Mouse (Mus musculus) kidney, embryonic 16.5 days (tissue): ENCODE measurements around the gene Gpr83. TPM values are rescaled to one million over a fixed set of nuclear protein-coding genes. Genes with fewer than 3 reads are reported as not detected.
A peak's percentile ranks its signal among the peaks of the same experiment; 100 is the strongest.

ENCODE experiments used
- ATAC-seq: fragments of 200-750 bp; cut with Nextera tagmentation; 2 replicates; pipeline ENCODE4 v1.8.0; 2017; ENCODE audit warnings: moderate TSS enrichment; ENCODE audit not compliant: low FRiP score, low TSS enrichment
- H3K27ac ChIP-seq: fragments of 300-500 bp; sonication (generic); 2 replicates; pipeline ENCODE4 v1.5.1; 2014; ENCODE audit warnings: low read length
- H3K27me3 ChIP-seq: fragments of 300-500 bp; sonication (generic); 2 replicates; pipeline ENCODE4 v1.6.1; 2014; ENCODE audit warnings: low read length, control low read depth, mixed read lengths; ENCODE audit not compliant: insufficient read depth
- H3K36me3 ChIP-seq: fragments of 300-500 bp; sonication (generic); 2 replicates; pipeline ENCODE4 v1.6.1; 2014; ENCODE audit warnings: low read length, control low read depth, mixed read lengths; ENCODE audit not compliant: insufficient read depth
- H3K4me1 ChIP-seq: fragments of 300-500 bp; sonication (generic); 2 replicates; pipeline ENCODE4 v1.6.1; 2014; ENCODE audit warnings: low read length, control low read depth, mixed read lengths; ENCODE audit not compliant: insufficient read depth
- H3K4me2 ChIP-seq: fragments of 300-500 bp; sonication (generic); replicated peaks from 2 replicates; pipeline ENCODE4 v1.6.1; 2014; ENCODE audit warnings: low read depth, low read length
- H3K4me3 ChIP-seq: fragments of 300-500 bp; sonication (generic); 2 replicates; pipeline ENCODE4 v1.5.1; 2014; ENCODE audit warnings: mild to moderate bottlenecking, low read length
- H3K9ac ChIP-seq: fragments of 300-500 bp; sonication (generic); replicated peaks from 2 replicates; pipeline ENCODE4 v1.6.1; 2014; ENCODE audit warnings: low read length
- H3K9me3 ChIP-seq: fragments of 300-500 bp; sonication (generic); 2 replicates; pipeline ENCODE4 v1.6.1; 2016; ENCODE audit warnings: low read length, control low read depth
- WGBS: fragments of 180-500 bp; shearing (Covaris S2); extraction: QIAGEN DNeasy Blood & Tissue Kit; methylation state at CpG from one replicate; pipeline ENCODE4 v1.1.7; 2014; 5-methylcytosine and 5-hydroxymethylcytosine counted together
- polyA plus RNA-seq: library from polyadenylated mRNA; unstranded; fragments of >200 nt; fragmentation: Nextera tagmentation; extraction: Ambion mirVana; gene quantifications from 2 replicates; pipeline ENCODE4 v1.2.1, GENCODE M21; 2015

The Gpr83 gene
- polyA plus RNA-seq, 1 experiment from 2014 or later = 0.49 TPM

DNA sequence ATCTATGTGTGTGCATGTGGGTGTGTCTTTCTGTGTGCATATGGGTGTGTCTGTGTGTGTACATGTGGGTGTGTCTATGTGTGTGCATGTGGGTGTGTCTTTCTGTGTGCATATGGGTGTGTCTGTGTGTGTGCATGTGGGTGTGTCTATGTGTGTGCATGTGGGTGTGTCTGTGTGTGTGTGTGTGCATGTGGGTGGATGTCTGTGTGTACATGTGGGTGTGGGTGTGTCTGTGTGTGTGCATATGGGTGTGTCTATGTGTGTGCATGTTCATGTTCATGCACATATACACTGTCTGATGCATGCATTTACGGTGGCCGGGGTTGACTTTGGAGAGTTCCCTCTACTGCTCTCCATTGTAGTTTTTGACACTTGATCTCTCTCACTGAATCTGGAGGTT lies 57.7 kb downstream of the Gpr83 start:
- H3K36me3 ChIP-seq = no peaks in the 10 kb centered on the region
- H3K27me3 ChIP-seq = no peaks in the 10 kb centered on the region
- no peak overlapping the region for H3K27ac ChIP-seq
- H3K4me2 ChIP-seq = no peak overlapping the region
- ATAC-seq = 0 out of 2 replicates have a peak, but pooled peaks have one; percentile 31
- H3K9ac ChIP-seq = no peak overlapping the region
- no peaks in the 10 kb centered on the region for H3K9me3 ChIP-seq
- H3K4me3 ChIP-seq = no peak overlapping the region
- peaks cover 14% of the 10 kb centered on the region for H3K4me1 ChIP-seq
- WGBS = 72% methylated on average over 2 of the region's 2 CpGs

DNA sequence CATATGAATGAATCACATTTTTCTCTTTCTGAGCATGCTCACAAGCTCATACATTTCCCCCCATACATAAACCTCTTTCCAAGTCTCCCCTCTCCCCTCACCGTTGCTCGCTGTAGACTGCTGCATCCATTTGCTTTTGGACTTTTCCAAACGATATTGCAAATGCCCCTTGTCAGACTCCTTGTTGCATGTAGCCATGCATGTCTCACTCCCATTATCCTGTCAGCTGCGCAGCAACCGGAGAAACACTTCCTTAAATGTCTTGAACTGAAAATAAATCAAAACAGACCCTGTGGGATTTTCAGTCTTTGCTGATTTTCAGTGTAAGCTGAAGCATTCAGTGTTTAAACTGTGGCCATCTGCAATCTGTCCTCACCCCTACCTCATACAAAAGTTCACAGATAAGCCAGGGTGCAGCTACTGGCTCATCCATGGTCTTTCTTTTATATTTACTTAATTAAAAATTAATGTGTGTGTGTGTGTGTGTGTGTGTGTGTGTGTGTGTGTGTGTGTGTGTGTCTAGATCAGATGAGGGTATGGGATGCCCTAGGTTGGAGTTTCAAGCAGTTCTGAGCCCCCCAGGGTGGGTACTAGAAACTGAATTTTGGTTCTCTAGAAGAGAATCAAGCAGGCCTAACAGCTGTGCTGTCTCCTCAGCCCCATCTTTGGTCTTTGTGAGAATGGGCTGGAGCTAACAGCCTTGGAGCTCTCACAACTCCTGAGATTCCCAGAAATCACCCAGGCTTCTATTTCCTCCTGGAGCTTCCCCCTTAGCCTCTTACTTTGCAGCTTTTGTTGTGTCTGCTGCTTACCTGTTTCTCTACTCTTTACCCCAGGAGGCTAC lies 59.0 kb downstream of the Gpr83 start:
- WGBS = 9% methylated on average over 5 of the region's 5 CpGs
- no peaks in the 10 kb centered on the region for H3K9me3 ChIP-seq
- no peaks in the 10 kb centered on the region for H3K36me3 ChIP-seq
- H3K27me3 ChIP-seq = no peaks in the 10 kb centered on the region
- H3K4me2 ChIP-seq = peak overlapping the region; percentile 32; the same call in 1 of the 2 replicates
- peak; percentile 73 for ATAC-seq
- no peak overlapping the region for H3K4me3 ChIP-seq
- no peak overlapping the region for H3K9ac ChIP-seq
- peaks cover 14% of the 10 kb centered on the region for H3K4me1 ChIP-seq
- H3K27ac ChIP-seq = peak overlapping the region; percentile 35; the same call in 1 of the 2 replicates

Other genes starting within 250 kb of the Gpr83 start
- 21.3 and 21.9 TPM in 2 replicates for gene Amotl1, start 215.2 kb upstream of the Gpr83 start, polyA plus RNA-seq
- gene Piwil4, start 119.5 kb upstream of the Gpr83 start, polyA plus RNA-seq = 0.30 TPM in 1 of 2 replicates, not detected in the other
- gene Fut4, start 107.8 kb upstream of the Gpr83 start, polyA plus RNA-seq = 3.0 and 3.2 TPM in 2 replicates
- gene 1700012B09Rik, start 89.2 kb upstream of the Gpr83 start, polyA plus RNA-seq = not detected in 2 replicates
- gene Mre11a, start 75.6 kb upstream of the Gpr83 start, polyA plus RNA-seq = 23.8 and 25.6 TPM in 2 replicates
- gene Ankrd49, start 75.4 kb upstream of the Gpr83 start, polyA plus RNA-seq = 40.3 and 40.5 TPM in 2 replicates
- not detected in 2 replicates for gene Izumo1r, start 43.7 kb downstream of the Gpr83 start, polyA plus RNA-seq
- gene Panx1, start 185.3 kb downstream of the Gpr83 start, polyA plus RNA-seq = 40.7 and 42.6 TPM in 2 replicates